Mouse (Mus musculus): ENCODE data around the gene Numb.

Numb gene

GRCm38 (mm10) chr12:83921535-83922381, at the start of gene Numb:
TSS of gene Numb (minus strand) at chr12:83921934.
- H3K4me1 ChIP-seq (replicated peaks; ENCODE audit: low read depth, low read length) = peaks cover 30% of the 10 kb centered on the region
- TF ChIP-seq CTCF (conservative IDR thresholded peaks at IDR 0.05; ENCODE audit: low read length) (no peak), NANOG (IDR thresholded peaks at IDR 0.05; ENCODE audit: borderline replicate concordance, low read length) (no peak), POU5F1 (IDR thresholded peaks at IDR 0.05; ENCODE audit: borderline replicate concordance, low read length) (no peak)
- no peaks in the 10 kb centered on the region for H3K27me3 ChIP-seq (ENCODE audit: insufficient read depth, low read length)
- H3K4me3 ChIP-seq (replicated peaks; ENCODE audit: low read length) = peak within 1 kb of the TSS; percentile 98
- H3K36me3 ChIP-seq (ENCODE audit: insufficient read depth, low read length) = peaks cover 1% of the 10 kb centered on the region; the same call in 1 of the 2 replicates
- no peaks in the 10 kb centered on the region for H3K9me3 ChIP-seq (ENCODE audit: low read length)

- TF ChIP-seq POU5F1 (IDR thresholded peaks at IDR 0.05; ENCODE audit: borderline replicate concordance, low read length) = no peak
- TF ChIP-seq NANOG (IDR thresholded peaks at IDR 0.05; ENCODE audit: borderline replicate concordance, low read length) = no peak
- no peak for TF ChIP-seq CTCF (conservative IDR thresholded peaks at IDR 0.05; ENCODE audit: low read length)
- peaks cover 7% of the 10 kb centered on the region; the same call in 1 of the 2 replicates for H3K9me3 ChIP-seq (ENCODE audit: low read length)
- H3K4me1 ChIP-seq (replicated peaks; ENCODE audit: low read depth, low read length) = peaks cover 5% of the 10 kb centered on the region; the same call in 1 of the 2 replicates
- H3K36me3 ChIP-seq (ENCODE audit: insufficient read depth, low read length) = no peaks in the 10 kb centered on the region
- H3K27me3 ChIP-seq (ENCODE audit: insufficient read depth, low read length) = 0 out of 2 replicates have a peak, but pooled peaks cover 3% of the 10 kb centered on the region
- no peak overlapping the region for H3K4me3 ChIP-seq (replicated peaks; ENCODE audit: low read length)
These were observed 43.5 kb upstream of the Numb start for GRCm38 (mm10) chr12:83965235-83965634.

GRCm38 (mm10) chr12:83958278-83958677, 36.5 kb upstream of the Numb start:
- TF ChIP-seq NANOG (IDR thresholded peaks at IDR 0.05; ENCODE audit: borderline replicate concordance, low read length) (no peak), CTCF (conservative IDR thresholded peaks at IDR 0.05; ENCODE audit: low read length) (no peak), POU5F1 (IDR thresholded peaks at IDR 0.05; ENCODE audit: borderline replicate concordance, low read length) (no peak)
- H3K9me3 ChIP-seq (ENCODE audit: low read length) = no peaks in the 10 kb centered on the region
- peaks cover 6% of the 10 kb centered on the region for H3K36me3 ChIP-seq (ENCODE audit: insufficient read depth, low read length)
- H3K4me1 ChIP-seq (replicated peaks; ENCODE audit: low read depth, low read length) = peaks cover 22% of the 10 kb centered on the region
- H3K4me3 ChIP-seq (replicated peaks; ENCODE audit: low read length) = no peak overlapping the region
- H3K27me3 ChIP-seq (ENCODE audit: insufficient read depth, low read length) = peaks cover 6% of the 10 kb centered on the region; the same call in 1 of the 2 replicates

- peaks cover 15% of the 10 kb centered on the region for H3K27me3 ChIP-seq (ENCODE audit: insufficient read depth, low read length)
These were observed 30.2 kb upstream of the Numb start for GRCm38 (mm10) chr12:83951711-83952575.

GRCm38 (mm10) chr12:83950840-83951701, 29.3 kb upstream of the Numb start:
- Histone ChIP-seq H3K4me1 (replicated peaks; ENCODE audit: low read depth, low read length) (peaks cover 53% of the 10 kb centered on the region), H3K27me3 (ENCODE audit: insufficient read depth, low read length) (peaks cover 15% of the 10 kb centered on the region), H3K9me3 (ENCODE audit: low read length) (no peaks in the 10 kb centered on the region), H3K4me3 (replicated peaks; ENCODE audit: low read length) (peak overlapping the region; percentile 94), H3K36me3 (ENCODE audit: insufficient read depth, low read length) (peaks cover 25% of the 10 kb centered on the region)
- no peak for TF ChIP-seq NANOG (IDR thresholded peaks at IDR 0.05; ENCODE audit: borderline replicate concordance, low read length)

More at GRCm38 (mm10) chr12:83951711-83952575, 30.2 kb upstream of the Numb start:
- Histone ChIP-seq H3K4me3 (replicated peaks; ENCODE audit: low read length) (peak overlapping the region; percentile 94), H3K9me3 (ENCODE audit: low read length) (no peaks in the 10 kb centered on the region), H3K4me1 (replicated peaks; ENCODE audit: low read depth, low read length) (peaks cover 53% of the 10 kb centered on the region), H3K36me3 (ENCODE audit: insufficient read depth, low read length) (peaks cover 25% of the 10 kb centered on the region)
- TF ChIP-seq NANOG (IDR thresholded peaks at IDR 0.05; ENCODE audit: borderline replicate concordance, low read length) (no peak), CTCF (conservative IDR thresholded peaks at IDR 0.05; ENCODE audit: low read length) (no peak), POU5F1 (IDR thresholded peaks at IDR 0.05; ENCODE audit: borderline replicate concordance, low read length) (no peak)

- Histone ChIP-seq H3K4me3 (replicated peaks; ENCODE audit: low read length) (peak within 1 kb of the TSS; percentile 94), H3K36me3 (ENCODE audit: insufficient read depth, low read length) (peaks cover 25% of the 10 kb centered on the region), H3K4me1 (replicated peaks; ENCODE audit: low read depth, low read length) (peaks cover 49% of the 10 kb centered on the region), H3K27me3 (ENCODE audit: insufficient read depth, low read length) (peaks cover 15% of the 10 kb centered on the region), H3K9me3 (ENCODE audit: low read length) (no peaks in the 10 kb centered on the region)
- TF ChIP-seq CTCF (conservative IDR thresholded peaks at IDR 0.05; ENCODE audit: low read length) (no peak), POU5F1 (IDR thresholded peaks at IDR 0.05; ENCODE audit: borderline replicate concordance, low read length) (no peak), NANOG (IDR thresholded peaks at IDR 0.05; ENCODE audit: borderline replicate concordance, low read length) (no peak)
These were observed 28.7 kb upstream of the Numb start, which contains the start of gene Riox1 for GRCm38 (mm10) chr12:83950493-83950839. TSS of gene Riox1 (plus strand) at chr12:83950608.

- Histone ChIP-seq H3K27me3 (ENCODE audit: insufficient read depth, low read length) (peaks cover 15% of the 10 kb centered on the region), H3K36me3 (ENCODE audit: insufficient read depth, low read length) (peaks cover 25% of the 10 kb centered on the region), H3K4me3 (replicated peaks; ENCODE audit: low read length) (peak overlapping the region; percentile 94), H3K4me1 (replicated peaks; ENCODE audit: low read depth, low read length) (peaks cover 44% of the 10 kb centered on the region), H3K9me3 (ENCODE audit: low read length) (no peaks in the 10 kb centered on the region)
- TF ChIP-seq CTCF (conservative IDR thresholded peaks at IDR 0.05; ENCODE audit: low read length) = no peak
- TF ChIP-seq NANOG (IDR thresholded peaks at IDR 0.05; ENCODE audit: borderline replicate concordance, low read length) = no peak
- no peak for TF ChIP-seq POU5F1 (IDR thresholded peaks at IDR 0.05; ENCODE audit: borderline replicate concordance, low read length)
These were observed 28.2 kb upstream of the Numb start for GRCm38 (mm10) chr12:83949776-83950492.

All from E14TG2a.4 (cell line).